Mouse (Mus musculus) stomach, embryonic 16.5 days (tissue): Measurements from ENCODE around the gene Megf11. TPM values are rescaled to one million over a fixed set of nuclear protein-coding genes. Genes with fewer than 3 reads are reported as not detected.

ENCODE experiments used
- ATAC-seq: fragments of 200-750 bp; cut with Nextera tagmentation; 2 replicates; pipeline ENCODE4 v1.8.0; 2017; ENCODE audit warnings: moderate number of reproducible peaks, moderate TSS enrichment; ENCODE audit not compliant: insufficient read depth, low FRiP score
- H3K27ac ChIP-seq: fragments of 300-500 bp; sonication (generic); 2 replicates; pipeline ENCODE4 v1.5.1; 2014; ENCODE audit warnings: low read length
- H3K27me3 ChIP-seq: fragments of 300-500 bp; sonication (generic); 2 replicates; pipeline ENCODE4 v1.6.1; 2014; ENCODE audit warnings: low read length, control low read depth, mixed read lengths; ENCODE audit not compliant: control insufficient read depth, insufficient read depth
- H3K36me3 ChIP-seq: fragments of 300-500 bp; sonication (generic); 2 replicates; pipeline ENCODE4 v1.6.1; 2014; ENCODE audit warnings: low read length; ENCODE audit not compliant: control insufficient read depth, insufficient read depth
- H3K4me1 ChIP-seq: fragments of 300-500 bp; sonication (generic); 2 replicates; pipeline ENCODE4 v1.6.1; 2014; ENCODE audit warnings: low read length, control low read depth, mixed read lengths; ENCODE audit not compliant: control insufficient read depth, insufficient read depth
- H3K4me2 ChIP-seq: fragments of 300-500 bp; sonication (generic); 2 replicates; pipeline ENCODE4 v1.6.1; 2014; ENCODE audit warnings: low read depth, low read length, mixed read lengths
- H3K4me3 ChIP-seq: fragments of 300-500 bp; sonication (generic); replicated peaks from 2 replicates; pipeline ENCODE4 v1.5.1; 2014; ENCODE audit warnings: mild to moderate bottlenecking, low read length
- H3K9ac ChIP-seq: fragments of 300-500 bp; sonication (generic); 2 replicates; pipeline ENCODE4 v1.6.1; 2014; ENCODE audit warnings: low read length
- H3K9me3 ChIP-seq: fragments of 300-500 bp; sonication (generic); replicated peaks from 2 replicates; pipeline ENCODE4 v1.6.1; 2016; ENCODE audit warnings: low read length, control low read depth; ENCODE audit not compliant: control insufficient read depth
- WGBS: fragments of 180-500 bp; shearing (Covaris S2); extraction: QIAGEN DNeasy Blood & Tissue Kit; methylation state at CpG from one replicate; pipeline ENCODE4 v1.1.7; 2014; 5-methylcytosine and 5-hydroxymethylcytosine counted together
- polyA plus RNA-seq: library from polyadenylated mRNA; unstranded; fragments of >200 nt; fragmentation: Nextera tagmentation; extraction: Ambion mirVana; gene quantifications from 2 replicates; pipeline ENCODE4 v1.2.1, GENCODE M21; 2015

Gene Megf11
- polyA plus RNA-seq, 1 experiment from 2014 or later = 1.2 TPM

DNA sequence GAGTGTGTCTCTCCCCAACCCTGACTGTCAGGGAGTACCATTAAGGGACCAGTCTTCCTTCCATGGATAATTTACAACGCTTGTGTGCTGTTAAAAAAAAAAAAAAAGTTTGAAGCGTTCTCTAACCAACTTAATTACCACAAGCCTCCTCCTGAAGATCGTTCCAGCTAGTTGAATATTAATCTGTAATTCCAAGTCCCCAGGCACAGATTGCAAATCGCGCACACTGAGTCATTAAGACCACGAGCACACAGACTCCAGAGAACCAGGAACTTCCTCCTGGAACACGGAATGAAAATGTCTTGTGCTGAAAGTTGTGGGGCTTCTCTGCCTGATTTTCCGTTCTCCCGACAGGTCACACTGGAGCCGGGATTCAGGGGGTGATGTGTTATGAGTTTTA, 234.0 kb downstream of the Megf11 start:
- ATAC-seq = no peak
- WGBS = 66% methylated on average over 10 of the region's 10 CpGs
- no peaks in the 10 kb centered on the region for H3K9me3 ChIP-seq
- no peaks in the 10 kb centered on the region for H3K27me3 ChIP-seq
- H3K27ac ChIP-seq = no peak overlapping the region
- no peak overlapping the region for H3K9ac ChIP-seq
- no peaks in the 10 kb centered on the region for H3K4me1 ChIP-seq
- no peaks in the 10 kb centered on the region for H3K36me3 ChIP-seq
- no peak overlapping the region for H3K4me3 ChIP-seq
- no peak overlapping the region for H3K4me2 ChIP-seq

DNA sequence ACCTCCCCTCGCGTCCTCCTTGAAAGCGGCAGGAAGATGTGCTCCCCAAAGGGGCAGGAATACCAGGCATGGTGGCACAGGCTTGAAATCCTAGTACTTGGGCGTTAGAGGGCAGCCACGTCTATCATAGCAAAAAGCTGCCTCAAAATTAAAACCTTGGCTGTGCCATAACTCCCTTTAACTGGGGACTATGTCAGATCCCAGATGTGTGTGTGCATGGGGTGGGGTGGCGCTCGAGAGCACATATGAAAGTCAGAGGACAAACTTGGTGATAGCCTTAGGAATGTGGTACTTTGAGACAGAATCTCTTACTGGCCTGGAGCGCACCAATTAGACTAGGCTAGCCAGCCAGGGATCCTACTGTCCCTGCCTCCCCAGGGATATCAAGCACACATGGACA, 235.2 kb downstream of the Megf11 start:
- WGBS = 66% methylated on average over 8 of the region's 8 CpGs
- Histone ChIP-seq H3K9me3 (no peaks in the 10 kb centered on the region), H3K27ac (no peak overlapping the region), H3K4me1 (no peaks in the 10 kb centered on the region), H3K4me3 (no peak overlapping the region), H3K27me3 (no peaks in the 10 kb centered on the region), H3K4me2 (no peak overlapping the region), H3K9ac (no peak overlapping the region), H3K36me3 (no peaks in the 10 kb centered on the region)
- ATAC-seq = no peak

DNA sequence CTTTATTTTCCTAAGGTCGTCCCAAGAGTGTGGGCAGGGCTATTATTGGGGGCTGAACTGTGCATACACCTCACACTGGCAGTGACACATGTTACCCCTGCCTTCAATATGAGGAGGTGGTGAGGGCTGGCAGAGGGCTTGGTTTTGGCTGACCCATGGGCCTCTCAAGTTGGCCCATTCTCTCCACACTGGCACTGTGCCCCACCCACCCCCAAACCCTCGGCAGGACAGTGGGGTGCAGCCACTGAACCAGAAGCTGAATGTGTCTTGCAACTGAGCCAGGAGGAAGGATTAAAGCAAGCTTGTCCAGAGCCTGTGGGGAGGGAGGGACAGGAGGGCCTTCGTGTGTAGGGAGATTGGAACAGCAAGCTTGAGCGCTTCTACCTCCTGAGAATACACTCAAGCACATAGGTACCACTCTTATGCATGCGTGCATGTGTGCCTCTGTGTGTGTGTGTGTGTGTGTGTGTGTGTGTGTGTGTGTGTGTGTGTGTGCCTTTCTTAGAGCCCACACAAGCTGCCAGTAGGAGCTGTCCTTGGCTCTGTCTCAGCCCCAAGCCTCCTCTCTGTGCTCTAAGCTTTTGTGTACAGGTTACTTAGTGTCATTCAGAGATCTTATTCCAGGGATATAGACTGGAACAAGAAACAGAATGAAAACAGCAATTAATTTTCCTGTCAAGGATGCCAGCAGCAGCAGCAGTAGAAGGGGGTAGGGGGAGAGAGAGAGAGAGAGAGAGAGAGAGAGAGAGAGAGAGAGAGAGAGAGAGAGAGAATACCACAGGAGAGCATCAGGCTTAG, 236.3 kb downstream of the Megf11 start:
- Histone ChIP-seq H3K9me3 (no peaks in the 10 kb centered on the region), H3K9ac (no peak overlapping the region), H3K4me3 (no peak overlapping the region), H3K4me2 (no peak overlapping the region), H3K4me1 (no peaks in the 10 kb centered on the region), H3K36me3 (no peaks in the 10 kb centered on the region), H3K27ac (no peak overlapping the region), H3K27me3 (no peaks in the 10 kb centered on the region)
- 54% methylated on average over 5 of the region's 5 CpGs for WGBS
- no peak for ATAC-seq

DNA sequence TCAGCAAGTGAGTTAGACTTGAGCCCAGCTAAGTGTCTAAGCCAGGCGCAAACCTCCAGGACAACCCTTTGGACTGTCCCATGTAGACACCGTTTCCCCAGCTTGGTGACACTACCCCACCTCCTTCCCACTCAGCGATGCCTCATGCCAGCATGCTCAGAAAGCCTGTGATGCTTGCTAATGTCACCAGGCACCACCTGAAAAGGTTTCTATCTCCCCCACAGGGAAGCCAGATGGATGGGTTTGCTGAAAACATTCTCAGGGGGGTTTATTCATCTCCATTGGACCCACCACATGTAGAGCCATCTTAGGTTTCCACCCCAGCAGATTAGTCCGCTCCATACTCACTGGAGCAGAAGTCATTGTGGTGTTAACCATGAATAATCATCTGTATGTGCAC, 237.9 kb downstream of the Megf11 start:
- H3K4me2 ChIP-seq = no peak overlapping the region
- no peak overlapping the region for H3K9ac ChIP-seq
- WGBS = 88% methylated on average over 4 of the region's 4 CpGs
- no peak for ATAC-seq
- no peak overlapping the region for H3K4me3 ChIP-seq
- no peak overlapping the region for H3K27ac ChIP-seq
- H3K36me3 ChIP-seq = no peaks in the 10 kb centered on the region
- H3K9me3 ChIP-seq = no peaks in the 10 kb centered on the region
- H3K4me1 ChIP-seq = no peaks in the 10 kb centered on the region
- no peaks in the 10 kb centered on the region for H3K27me3 ChIP-seq

DNA sequence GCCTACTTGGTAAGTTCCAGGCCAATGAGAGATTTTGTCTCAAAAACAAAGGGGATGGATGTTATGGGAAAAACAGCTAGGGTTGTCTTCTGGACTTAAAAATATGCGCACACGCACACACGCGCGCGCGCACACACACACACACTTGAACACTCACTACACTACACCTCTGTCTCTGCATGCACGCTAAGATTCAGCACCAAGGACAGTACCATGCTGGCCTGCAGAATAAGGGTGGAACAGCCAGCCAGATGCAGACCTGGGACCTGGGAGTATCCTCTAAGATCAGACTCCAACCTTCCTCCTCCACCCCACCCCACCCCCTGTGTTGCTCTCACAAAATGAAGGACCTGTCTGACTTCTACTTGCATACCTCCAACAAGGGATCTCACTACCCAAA, 239.1 kb downstream of the Megf11 start:
- no peaks in the 10 kb centered on the region for H3K27me3 ChIP-seq
- no peak overlapping the region for H3K27ac ChIP-seq
- ATAC-seq = peak; percentile 49; the same call in 1 of the 2 replicates
- no peak overlapping the region for H3K4me2 ChIP-seq
- H3K36me3 ChIP-seq = no peaks in the 10 kb centered on the region
- H3K9ac ChIP-seq = no peak overlapping the region
- WGBS = 61% methylated on average over 8 of the region's 8 CpGs
- no peak overlapping the region for H3K4me3 ChIP-seq
- no peaks in the 10 kb centered on the region for H3K4me1 ChIP-seq
- H3K9me3 ChIP-seq = no peaks in the 10 kb centered on the region

DNA sequence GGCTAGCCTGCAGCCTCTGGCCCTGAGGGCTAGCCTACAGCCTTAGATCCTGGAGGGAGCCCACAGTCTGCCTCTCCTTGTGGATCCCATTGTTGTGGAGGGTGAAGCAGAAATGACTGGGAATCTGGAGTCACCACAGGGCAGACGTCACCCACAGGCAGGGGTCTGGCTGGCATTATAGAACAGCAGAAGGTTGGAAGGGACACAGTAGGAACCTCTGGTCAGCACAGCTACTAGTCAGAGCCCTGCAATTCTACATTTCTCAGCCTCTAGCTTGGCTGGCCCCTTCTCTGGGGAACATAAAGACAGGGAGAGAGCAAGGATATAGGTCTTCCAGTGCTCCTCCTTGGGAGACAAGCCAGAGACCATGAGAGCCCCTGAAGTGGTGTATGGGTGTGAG, 244.4 kb downstream of the Megf11 start:
- Histone ChIP-seq H3K27ac (no peak overlapping the region), H3K4me2 (no peak overlapping the region), H3K9ac (no peak overlapping the region), H3K4me1 (no peaks in the 10 kb centered on the region), H3K9me3 (no peaks in the 10 kb centered on the region), H3K4me3 (no peak overlapping the region), H3K27me3 (no peaks in the 10 kb centered on the region), H3K36me3 (no peaks in the 10 kb centered on the region)
- no peak for ATAC-seq
- 60% methylated on average over 1 of the region's 1 CpGs for WGBS

DNA sequence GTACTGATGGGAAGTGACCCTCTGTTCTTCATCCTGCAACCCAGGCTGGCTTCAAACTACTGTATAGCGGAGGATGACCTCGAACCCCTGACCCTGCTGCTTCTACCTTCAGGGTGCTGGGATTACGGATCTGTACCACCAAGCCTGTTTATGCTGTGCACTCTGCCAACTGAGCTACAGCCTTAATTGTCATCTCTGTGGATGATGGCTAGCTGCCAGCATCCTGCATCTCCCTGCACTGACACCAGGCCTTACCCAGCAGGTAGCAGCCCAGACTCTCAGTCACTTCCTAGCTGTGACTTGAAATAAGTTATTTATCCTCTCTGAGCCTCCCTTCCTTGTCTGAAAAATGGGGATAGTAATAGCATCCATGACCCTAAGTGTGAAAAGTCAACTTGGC, 247.7 kb downstream of the Megf11 start:
- Histone ChIP-seq H3K36me3 (no peaks in the 10 kb centered on the region), H3K4me1 (no peaks in the 10 kb centered on the region), H3K27ac (no peak overlapping the region), H3K4me2 (no peak overlapping the region), H3K27me3 (no peaks in the 10 kb centered on the region), H3K4me3 (no peak overlapping the region), H3K9ac (no peak overlapping the region), H3K9me3 (no peaks in the 10 kb centered on the region)
- 91% methylated on average over 3 of the region's 3 CpGs for WGBS
- no peak for ATAC-seq

DNA sequence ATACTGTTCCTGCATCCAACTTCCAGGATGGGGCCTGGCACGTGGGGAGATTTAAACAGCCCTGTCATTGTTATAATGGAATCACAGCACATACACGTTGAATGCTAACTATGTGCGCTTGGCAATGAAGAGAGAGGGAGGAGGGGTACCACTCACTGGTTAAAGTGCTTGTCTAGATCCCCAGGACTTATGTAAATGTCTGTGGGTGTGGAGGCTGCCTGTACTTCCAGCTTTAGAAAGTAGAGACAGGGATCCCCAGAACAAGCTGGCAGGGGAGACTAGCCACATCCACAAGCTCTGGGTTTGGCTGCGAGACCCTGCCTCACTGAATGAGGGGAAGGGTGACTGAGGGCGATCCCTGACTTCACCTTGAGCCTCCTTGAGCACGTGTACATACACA, 250.7 kb downstream of the Megf11 start:
- Histone ChIP-seq H3K9ac (no peak overlapping the region), H3K4me3 (no peak overlapping the region), H3K27ac (no peak overlapping the region), H3K36me3 (no peaks in the 10 kb centered on the region), H3K4me1 (no peaks in the 10 kb centered on the region), H3K9me3 (no peaks in the 10 kb centered on the region), H3K4me2 (no peak overlapping the region), H3K27me3 (no peaks in the 10 kb centered on the region)
- ATAC-seq = no peak
- WGBS = 60% methylated on average over 6 of the region's 6 CpGs

DNA sequence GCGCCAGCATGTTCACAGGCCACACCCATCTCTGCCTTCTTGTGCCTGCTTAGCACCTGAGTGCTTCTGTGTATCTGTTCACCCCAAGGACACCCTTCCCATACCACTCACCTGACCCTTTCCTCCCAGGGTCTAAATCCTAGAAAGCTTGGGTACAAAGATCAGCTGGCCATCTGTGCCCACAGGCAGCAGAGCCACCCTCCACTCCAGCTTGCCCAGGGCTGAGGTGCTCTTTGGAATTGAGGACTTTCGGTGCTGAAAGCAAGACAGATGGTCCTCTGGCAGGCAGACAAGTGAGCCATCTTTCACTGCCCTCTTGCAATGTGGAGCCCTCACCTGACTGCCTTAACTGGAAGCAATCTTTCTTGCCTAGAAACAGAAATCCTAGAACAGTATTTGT, 251.5 kb downstream of the Megf11 start:
- Histone ChIP-seq H3K36me3 (no peaks in the 10 kb centered on the region), H3K27ac (no peak overlapping the region)

More for the DNA sequence above, 251.5 kb downstream of the Megf11 start:
- H3K4me1 ChIP-seq = no peaks in the 10 kb centered on the region
- no peaks in the 10 kb centered on the region for H3K27me3 ChIP-seq
- no peak overlapping the region for H3K9ac ChIP-seq
- H3K9me3 ChIP-seq = no peaks in the 10 kb centered on the region
- 60% methylated on average over 2 of the region's 2 CpGs for WGBS
- ATAC-seq = no peak
- H3K4me3 ChIP-seq = no peak overlapping the region
- H3K4me2 ChIP-seq = no peak overlapping the region
